Mouse (Mus musculus) thymus, postnatal 25 days (tissue): ENCODE results near the gene Bex6.
A peak's percentile ranks its signal among the peaks of the same experiment; 100 is the strongest.
"Not testable (repeated sequence)": the region's sequence is repeated elsewhere in the genome, so short reads cannot be mapped to it uniquely, and the experiment has no call there.

Source experiments
- DNase-seq: peaks from one replicate; pipeline ENCODE4 v3.0.0; 2022

The Bex6 gene

DNA sequence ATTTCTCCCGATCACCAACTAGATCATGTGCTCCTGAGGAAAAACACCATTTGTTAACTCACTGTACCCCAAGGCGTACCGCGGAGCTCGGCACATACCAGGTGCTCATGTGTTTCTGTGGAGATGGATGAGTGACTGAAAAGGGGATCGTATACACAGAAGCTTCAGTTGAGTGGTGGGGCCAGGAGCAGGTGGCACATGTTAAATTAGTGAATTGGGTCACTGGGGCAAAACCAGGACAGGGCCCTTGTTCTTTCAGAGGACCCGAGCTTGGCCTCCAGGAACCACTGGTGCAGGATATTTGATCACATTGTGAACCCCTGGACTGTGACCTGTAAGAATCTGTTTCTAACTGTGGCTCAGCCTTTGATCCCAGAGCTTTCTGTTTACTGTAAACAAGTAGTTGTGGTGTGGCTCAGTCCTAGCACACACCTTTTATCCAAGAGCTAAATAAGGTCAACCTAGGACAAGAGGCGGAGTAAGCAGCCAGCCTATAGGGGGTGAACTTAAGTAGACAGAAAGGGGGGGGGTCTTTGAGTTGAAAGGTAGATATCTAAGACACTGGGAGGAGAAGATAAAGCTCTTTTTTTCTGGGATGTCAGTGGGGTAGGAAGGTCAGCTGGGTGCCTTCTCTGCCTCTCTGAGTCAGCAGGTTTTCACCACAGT lies 5.2 kb upstream of the Bex6 start:
- peak; percentile 40 for DNase-seq

DNA sequence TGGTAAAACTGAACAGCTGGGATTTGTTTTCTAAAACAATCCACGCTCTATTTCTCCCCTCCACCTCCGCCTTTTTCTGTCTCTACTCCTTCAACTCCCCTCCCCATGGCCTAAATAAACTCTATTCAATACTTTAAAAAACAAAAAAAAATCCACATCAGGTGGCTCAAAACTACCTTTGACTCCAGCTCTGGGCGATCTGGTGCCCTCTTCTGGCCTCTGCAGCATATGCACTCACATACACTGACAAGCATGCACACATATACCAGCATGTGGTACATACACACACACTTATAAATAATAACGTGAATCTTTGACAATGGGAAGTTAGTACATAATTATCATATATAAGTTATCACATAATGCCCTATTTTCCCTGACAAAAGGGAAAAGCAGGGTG lies 4.6 kb upstream of the Bex6 start:
- peak; percentile 59 for DNase-seq

- peak; percentile 81 for DNase-seq
These were observed 2.5 kb upstream of the Bex6 start for GRCm38 (mm10) chr16:32176896-32177686.

- DNase-seq = no peak
These were observed 6.4 kb downstream of the Bex6 start for GRCm38 (mm10) chr16:32186056-32186455.

DNA sequence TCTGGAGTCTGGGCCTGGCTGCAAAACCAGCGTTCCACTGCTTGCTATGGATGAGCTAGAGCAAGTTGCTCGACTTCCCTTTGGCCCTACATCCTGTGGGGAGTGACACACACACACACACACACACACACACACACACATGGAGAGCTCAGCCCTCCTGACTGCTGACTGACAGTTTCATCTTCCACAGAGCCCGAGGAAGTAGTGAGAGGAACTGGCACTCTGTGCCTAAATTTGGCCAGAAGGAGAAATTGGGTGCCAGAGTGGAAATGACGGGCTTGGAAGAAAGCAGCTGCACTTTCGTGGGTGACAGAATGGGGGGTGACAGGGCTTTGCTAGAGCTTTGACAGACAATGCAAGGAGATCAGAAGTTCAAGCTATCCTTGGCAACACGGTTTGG lies 9.5 kb downstream of the Bex6 start:
- peak; percentile 44 for DNase-seq

DNA sequence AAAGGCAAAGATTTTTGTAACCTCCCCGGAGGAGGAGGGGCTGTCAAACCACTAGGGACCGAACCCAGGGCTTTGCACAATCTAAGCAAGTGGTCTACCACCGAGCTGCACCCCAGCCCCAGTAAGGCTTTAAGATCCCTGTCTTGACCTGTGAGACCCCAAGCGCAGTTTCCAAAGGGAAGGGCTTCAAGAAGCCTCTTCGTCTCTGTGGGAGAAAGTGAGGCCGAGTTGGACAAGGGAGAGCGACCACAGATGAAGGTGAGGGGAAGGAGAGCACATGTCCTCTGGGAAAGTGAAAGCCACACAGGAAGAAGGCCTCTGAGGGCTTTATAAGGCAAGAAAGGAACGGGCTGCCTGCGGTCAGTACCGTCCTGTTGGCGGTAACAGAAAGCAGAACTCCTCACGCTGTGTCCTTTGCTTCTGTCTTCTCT lies 10.4 kb downstream of the Bex6 start:
- DNase-seq = peak; percentile 43

DNA sequence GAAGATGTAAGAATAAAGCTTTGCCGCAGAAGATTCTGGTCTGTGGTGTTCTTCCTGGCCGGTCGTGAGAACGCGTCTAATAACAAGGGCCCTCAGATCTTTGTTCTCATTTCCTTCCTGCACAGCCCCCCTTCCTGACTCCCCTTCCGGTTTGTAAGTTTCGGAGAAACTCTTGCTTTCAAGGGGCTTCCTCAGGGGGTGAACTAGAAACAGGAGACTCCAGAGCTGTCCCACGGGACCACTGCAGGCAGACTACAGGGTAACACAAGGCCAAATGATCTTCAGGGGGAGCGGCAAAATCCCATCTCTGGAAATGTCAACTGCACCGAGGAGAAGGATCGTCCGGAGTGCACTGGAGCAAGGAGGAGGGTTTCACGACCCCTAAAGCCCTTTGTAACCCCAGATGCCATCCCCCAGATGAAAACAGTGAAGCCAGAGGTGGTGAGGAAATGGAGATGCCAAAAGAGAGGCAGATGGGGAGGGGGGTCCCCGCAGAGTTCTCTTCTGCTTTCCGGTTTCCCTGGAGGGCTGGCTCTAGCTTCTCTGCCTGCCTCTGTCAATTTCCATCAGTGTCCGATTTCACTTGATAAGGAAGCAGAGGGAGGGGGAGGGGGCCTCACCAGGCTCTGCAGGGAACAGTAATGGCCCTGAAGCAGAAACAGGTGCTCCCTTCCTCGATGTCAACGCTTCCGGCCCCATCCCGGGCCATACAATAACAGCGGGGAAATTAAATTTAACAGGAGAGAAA lies 20.8 kb downstream of the Bex6 start:
- peak; percentile 62 for DNase-seq

DNA sequence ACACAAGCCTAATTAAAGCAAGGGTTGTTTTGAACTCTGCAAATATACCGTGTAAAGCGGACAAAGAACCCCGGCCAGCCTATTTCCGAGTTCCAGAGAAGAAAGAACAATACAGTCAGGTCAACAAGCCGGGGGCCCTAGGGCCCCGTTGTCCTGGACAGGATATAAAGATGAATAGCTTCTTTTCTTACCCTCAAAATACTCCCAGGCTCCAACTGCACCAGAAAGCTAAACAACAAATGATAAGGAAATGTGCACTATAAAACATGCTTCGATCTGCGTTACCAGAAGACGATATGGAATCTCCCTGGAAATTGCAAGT lies 21.3 kb downstream of the Bex6 start:
- DNase-seq = no peak

DNA sequence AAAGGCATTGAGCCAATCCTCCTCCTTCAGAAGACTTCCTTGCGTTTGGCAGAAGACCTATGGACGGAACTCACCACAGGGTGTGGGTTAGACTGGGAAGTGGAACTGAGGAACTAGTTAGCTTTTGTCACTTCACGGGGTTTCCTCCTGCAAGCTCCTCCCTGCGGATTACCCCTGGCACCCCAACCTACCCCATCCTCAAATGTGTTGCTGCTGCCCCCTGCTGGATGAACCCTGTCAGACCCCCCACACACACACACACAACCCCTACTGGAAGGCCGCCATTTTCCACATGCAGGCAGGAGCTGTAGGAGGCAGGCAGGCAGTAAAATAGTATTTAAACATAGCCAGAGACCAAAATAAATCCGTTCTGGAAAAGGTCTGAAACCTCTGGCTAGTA lies 23.1 kb downstream of the Bex6 start:
- peak; percentile 95 for DNase-seq

- DNase-seq = peak; percentile 13
These were observed 25.3 kb downstream of the Bex6 start for GRCm38 (mm10) chr16:32204902-32205301.

- no peak for DNase-seq
These were observed 34.5 kb downstream of the Bex6 start for GRCm38 (mm10) chr16:32214156-32214555.

DNA sequence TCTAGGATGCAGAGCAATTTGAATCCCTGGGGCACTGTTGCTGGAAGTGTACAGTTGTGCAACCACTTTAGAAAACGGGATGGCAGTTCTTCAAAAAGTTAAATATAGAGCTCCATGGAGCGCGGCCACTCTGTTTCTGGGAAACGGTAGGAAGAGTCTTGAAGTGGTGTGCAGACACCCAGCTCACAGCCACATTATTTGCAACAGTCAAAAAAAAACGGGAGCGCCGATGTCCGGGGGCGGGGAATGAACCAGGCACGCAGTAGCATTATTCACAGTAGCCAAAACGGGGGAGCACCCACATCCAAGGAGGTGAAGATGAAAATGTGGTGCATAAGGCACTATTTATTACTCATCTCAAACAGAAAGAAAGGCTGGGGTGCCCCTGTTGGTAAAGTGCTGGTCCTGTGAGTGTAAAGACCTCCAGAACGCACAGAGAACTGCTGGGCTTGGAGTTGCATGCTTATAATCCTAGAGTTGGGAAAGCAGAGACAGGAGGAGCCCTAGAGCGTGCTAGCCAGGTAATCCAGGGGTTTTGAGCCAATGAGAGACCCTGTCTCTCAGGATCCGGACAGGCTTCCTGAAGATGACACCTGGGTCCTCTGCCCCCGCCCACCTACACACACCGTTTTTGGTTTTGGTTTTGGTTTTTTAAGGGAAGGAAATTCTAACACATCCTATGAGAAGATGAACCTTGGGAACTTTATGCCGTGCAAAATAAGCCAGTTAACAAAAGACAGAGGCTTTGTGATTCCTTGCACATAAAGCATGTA lies 35.4 kb downstream of the Bex6 start:
- DNase-seq = no peak

DNA sequence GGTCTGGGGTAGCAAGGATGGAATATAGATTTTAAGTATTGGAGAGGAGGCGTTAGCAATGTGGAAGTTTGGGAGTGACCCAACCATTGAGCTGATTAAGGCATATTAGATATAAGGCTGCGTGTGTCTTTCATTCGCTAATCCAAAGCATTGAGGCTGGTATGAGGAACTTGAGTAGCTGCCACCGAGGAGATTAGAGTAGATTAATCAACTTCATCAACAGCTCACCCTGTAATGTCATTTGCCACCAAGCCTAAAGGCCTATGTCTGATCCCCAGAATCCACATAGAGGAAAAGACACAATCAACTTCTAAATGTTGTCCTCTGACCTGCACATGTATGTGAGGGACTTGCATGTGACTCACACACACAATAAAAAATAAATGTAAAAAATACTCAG lies 42.2 kb downstream of the Bex6 start:
- no peak for DNase-seq

GRCm38 (mm10) chr16:32222399-32222798 lies 42.8 kb downstream of the Bex6 start:
- DNase-seq = no peak

- not testable (repeated sequence) for DNase-seq
These were observed 52.4 kb downstream of the Bex6 start for GRCm38 (mm10) chr16:32232050-32232449.
